Mouse (Mus musculus): Measurements from ENCODE around the gene Tas2r144.

Tas2r144 gene

GRCm38 (mm10) chr6:42215028-42215427 is at the start of gene Tas2r144:
Tas2r144 (plus strand) TSS chr6:42215328.
- DNase-seq: no peak

DNA sequence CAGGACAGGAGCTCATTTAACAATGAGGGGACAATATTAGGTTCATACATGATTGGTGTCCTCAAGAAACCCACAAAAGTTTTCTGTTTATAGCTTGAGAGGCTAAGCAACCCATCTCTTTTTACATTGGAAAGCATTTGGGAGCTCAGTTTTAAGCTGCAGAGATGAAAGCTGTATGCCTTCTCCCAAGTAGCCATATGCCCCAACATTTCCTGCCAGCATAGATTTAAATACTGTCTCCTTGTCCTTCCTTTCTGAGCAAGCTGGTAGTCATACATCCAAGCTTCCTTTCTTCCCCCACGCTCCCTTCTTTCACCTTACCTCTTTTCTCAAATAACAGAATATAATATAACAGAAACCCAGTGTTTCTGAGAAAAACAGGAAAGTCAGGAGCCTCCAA is 32.7 kb upstream of the Tas2r144 start:
- no peak for DNase-seq

- DNase-seq: no peak
These were observed 28.9 kb upstream of the Tas2r144 start for GRCm38 (mm10) chr6:42186230-42186629.

- DNase-seq: no peak
These were observed 17.4 kb upstream of the Tas2r144 start for GRCm38 (mm10) chr6:42197710-42198109.

- no peak for DNase-seq
These were observed 15.6 kb upstream of the Tas2r144 start for GRCm38 (mm10) chr6:42199498-42199897.

DNA sequence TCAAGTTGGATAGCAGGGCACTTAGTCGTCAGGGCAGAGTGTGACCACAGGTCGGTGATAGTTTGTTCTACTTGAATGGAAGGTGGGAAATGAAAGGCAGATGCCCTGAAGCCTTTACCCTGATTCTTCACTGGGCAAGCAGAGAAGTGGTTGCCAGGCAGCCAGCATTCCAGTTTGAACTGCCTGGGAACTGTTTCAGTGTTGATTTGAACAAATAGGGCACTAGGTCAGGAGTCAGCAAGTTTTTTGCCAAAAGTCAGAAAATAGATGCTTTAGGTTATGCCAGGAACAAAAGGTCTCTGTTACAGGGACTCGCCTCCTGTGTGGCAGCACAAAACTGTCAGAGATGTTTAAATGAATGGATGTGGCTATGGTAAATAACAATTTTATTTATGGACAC is 7.2 kb downstream of the Tas2r144 start:
- no peak for DNase-seq

- DNase-seq: no peak
These were observed 9.9 kb downstream of the Tas2r144 start for GRCm38 (mm10) chr6:42225046-42225445.

DNA sequence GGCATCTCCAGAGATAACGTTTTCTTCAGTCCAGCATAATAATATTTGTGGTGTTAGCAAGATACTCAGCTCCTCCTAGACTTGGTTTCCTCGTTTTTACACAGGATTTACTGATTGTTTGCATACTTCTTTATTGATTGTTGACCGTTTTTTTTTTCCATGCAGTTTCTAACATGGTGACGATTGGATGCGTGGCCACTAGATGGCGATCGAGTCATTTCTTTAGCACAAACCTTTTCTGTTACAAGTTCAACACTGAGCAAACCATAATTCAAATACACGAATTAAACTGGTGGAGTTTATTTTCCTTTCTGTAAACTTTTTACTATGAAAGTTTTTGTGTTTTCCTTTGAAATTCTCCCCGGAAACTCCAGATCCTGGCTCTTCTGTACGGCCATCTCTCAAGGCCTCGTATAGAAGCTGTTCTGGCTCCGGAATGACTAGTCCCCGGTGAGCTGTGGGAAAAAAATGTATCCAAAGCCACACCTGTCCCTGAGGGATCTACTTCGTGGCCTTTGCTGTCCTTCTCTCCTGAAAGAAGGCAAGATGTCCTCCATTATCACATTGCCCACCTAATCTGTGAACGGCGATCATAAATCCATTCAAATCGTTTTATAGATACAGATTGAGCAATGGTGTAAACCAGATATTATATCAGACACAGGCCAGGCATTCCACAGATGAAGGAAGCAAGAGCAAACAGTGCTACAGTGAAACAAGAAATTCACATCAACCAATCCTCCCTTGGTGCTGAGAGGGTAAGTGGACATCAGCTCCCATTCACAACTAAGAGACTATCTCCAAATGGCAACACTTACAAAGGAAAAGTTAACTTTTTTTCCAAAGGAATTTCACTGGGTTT is 12.3 kb downstream of the Tas2r144 start:
- peak; percentile 21 to 65 for DNase-seq

DNA sequence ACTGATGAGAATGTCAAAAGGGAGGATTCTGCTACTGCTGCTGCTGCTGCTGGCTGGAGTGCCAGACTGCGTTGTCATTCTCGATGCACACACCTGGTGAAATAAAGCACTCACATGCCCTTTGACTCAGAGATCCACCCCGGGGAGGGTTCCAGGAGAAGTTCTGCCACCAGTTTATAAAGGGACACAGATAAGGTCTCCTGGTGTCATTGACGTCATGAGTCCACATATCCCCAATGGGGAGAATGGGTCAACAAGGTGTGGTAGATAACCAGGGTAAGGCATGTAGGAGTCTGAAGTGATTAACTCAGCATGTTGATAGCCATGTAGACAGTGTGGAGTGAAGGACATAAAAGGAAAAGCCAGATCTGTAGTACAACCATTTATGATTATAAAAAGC is 14.5 kb downstream of the Tas2r144 start:
- DNase-seq: no peak

DNA sequence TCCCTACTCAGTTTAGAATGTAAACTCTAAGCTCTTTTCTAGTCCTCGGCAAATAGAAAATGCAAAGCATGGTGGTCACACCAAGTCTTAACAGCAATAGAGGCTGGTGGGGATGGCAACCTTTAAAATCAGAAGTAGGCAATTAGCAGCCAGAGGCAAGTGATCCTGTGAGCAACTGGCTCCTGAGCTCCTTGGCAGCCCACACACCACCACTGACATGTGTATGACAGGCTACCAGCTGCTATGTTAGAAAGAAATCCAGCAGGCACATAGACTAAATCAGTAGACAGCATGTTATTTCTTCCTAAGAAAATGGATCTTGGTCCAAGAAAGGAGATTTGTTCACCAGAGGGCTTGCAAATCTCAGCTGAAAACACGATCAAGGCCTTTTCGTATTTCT is 16.1 kb downstream of the Tas2r144 start:
- no peak for DNase-seq

DNA sequence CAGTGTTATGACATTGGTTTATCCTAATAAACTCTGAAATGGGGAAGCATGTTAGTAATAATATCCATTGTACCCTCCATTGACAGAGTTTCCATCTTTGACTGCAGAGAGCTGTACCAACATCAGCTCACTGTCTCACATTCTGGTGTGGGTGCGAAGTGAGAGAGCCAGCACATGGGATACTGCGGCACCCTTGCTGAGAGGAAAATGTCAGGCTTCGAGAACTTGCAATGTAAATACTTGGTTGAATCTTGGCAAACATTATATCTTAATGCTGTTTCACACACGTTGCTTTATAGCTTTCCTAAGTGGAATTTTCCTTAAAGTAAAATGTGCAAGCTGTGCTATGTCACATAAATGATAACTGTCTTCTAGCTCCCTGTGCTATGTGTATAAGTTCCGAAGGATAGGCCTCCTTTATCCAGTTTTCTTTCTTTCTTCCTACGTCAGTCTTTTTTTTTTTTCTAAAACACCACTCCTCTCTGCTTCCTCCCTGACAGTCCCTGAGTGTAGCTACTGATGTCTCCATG is 22.2 kb downstream of the Tas2r144 start:
- DNase-seq: no peak

DNA sequence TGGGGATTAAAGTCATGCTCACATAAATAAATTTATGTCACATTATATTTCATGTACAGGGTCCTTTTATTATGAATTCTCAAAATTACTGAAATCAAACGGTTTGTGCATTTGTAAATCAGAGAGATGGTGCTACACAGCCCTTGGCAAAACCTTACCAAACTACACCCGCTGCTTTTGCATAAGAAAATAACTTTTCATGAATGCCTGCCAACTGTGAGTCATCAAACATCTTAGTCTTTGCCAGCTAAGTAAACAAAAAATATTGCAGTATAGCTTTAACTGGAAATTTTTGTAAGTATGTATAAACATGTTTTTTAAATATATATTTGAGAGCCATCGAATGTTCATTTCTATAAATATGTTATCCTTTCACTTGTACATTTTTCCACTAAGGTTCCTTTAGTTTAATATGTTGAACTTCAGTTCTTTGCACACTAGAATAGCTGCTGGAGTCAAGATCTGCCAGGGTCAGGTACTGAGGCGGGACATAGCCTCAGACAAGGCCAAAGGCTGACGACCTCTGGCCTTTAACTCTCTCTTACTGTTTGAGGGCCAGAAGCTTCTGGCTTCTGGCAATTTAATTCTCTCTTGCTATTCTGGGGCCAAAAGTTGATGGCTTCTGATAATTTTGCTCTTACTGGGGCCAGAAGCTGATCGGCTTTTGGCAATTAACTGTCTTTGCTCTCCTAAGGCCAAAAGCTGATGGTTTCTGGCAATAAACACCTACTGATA is 26.4 kb downstream of the Tas2r144 start:
- no peak for DNase-seq

GRCm38 (mm10) chr6:42245711-42246353 is 30.7 kb downstream of the Tas2r144 start, which contains the start of gene Gstk1:
Gstk1 (plus strand) TSS chr6:42245935.
- peak; percentile 76 to 78 for DNase-seq

DNA sequence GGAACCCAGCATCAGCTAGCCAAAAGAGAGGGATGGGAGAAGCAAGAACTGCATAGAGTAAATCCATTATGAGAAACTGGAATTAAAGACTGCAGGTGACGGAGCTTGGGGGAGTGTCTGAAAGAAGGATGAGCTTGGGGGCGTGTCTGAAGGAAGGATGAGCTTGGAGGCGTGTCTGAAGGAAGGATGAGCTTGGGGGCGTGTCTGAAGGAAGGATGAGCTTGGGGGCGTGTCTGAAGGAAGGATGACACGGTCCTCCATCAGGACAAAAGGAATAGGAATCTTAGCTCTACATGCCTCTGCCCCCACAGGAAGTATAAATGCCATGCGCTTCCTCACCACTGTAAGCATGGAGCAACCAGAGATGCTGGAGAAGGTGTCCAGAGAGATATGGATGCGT is 32.0 kb downstream of the Tas2r144 start:
- DNase-seq: no peak

GRCm38 (mm10) chr6:42247981-42248380 is 32.9 kb downstream of the Tas2r144 start:
- DNase-seq: no peak

- no peak for DNase-seq
These were observed 36.7 kb downstream of the Tas2r144 start for GRCm38 (mm10) chr6:42251791-42252190.

GRCm38 (mm10) chr6:42253103-42253502 is 38.0 kb downstream of the Tas2r144 start:
- DNase-seq: no peak

GRCm38 (mm10) chr6:42257303-42257863 is 42.3 kb downstream of the Tas2r144 start:
- DNase-seq: peak; percentile 48 to 65

GRCm38 (mm10) chr6:42260430-42260829 is 45.3 kb downstream of the Tas2r144 start:
- no peak for DNase-seq

- DNase-seq: no peak
These were observed 46.5 kb downstream of the Tas2r144 start, which contains the start of gene Tmem139 for GRCm38 (mm10) chr6:42261524-42262170. Tmem139 (plus strand) TSS chr6:42261970.

GRCm38 (mm10) chr6:42264626-42265312 is 49.6 kb downstream of the Tas2r144 start, which contains the start of gene Casp2:
Casp2 (plus strand) TSS chr6:42264985.
- DNase-seq: peak; percentile 95 to 96

All from spleen, adult 18-20 months (tissue).